Mouse (Mus musculus): ENCODE measurements around the gene Gabpa. TPM values are rescaled to one million over a fixed set of nuclear protein-coding genes. Genes with fewer than 3 reads are reported as not detected.

Gene Gabpa
- polyA plus RNA-seq, 1 experiment from 2014 or later: 24.6 TPM

- WGBS: 52% methylated on average over 7 of the region's 7 CpGs
- H3K4me2 ChIP-seq (ENCODE audit: low read length): peak overlapping the region; percentile 46
- no peaks in the 10 kb centered on the region for H3K27me3 ChIP-seq (ENCODE audit: insufficient read depth, low read length)
- TF ChIP-seq CTCF (IDR thresholded peaks at IDR 0.05; ENCODE audit: low read depth): no peak
- H3K27ac ChIP-seq: no peak overlapping the region
- H3K4me3 ChIP-seq (replicated peaks; ENCODE audit: low read depth, low read length): no peak overlapping the region
- no peak overlapping the region for H3K9ac ChIP-seq (ENCODE audit: low read depth, low read length)
- no peaks in the 10 kb centered on the region for H3K4me1 ChIP-seq (replicated peaks; ENCODE audit: insufficient read depth, low read length)
- H3K9me3 ChIP-seq (replicated peaks; ENCODE audit: low read length): no peaks in the 10 kb centered on the region
- H3K36me3 ChIP-seq (ENCODE audit: insufficient read depth, low read length): no peaks in the 10 kb centered on the region
- DNase-seq (ENCODE audit: low spot score): peak; percentile 75
- ATAC-seq (replicated peaks; ENCODE audit: low FRiP score, low read depth): no peak; the same call in 1 of the 2 replicates
These were observed 41.0 kb downstream of the Gabpa start for GRCm38 (mm10) chr16:84875718-84876035.

GRCm38 (mm10) chr16:84876082-84876481 is 41.4 kb downstream of the Gabpa start:
- H3K9me3 ChIP-seq (replicated peaks; ENCODE audit: low read length): no peaks in the 10 kb centered on the region
- peak overlapping the region; percentile 46; the same call in 1 of the 2 replicates for H3K4me2 ChIP-seq (ENCODE audit: low read length)
- H3K9ac ChIP-seq (ENCODE audit: low read depth, low read length): no peak overlapping the region
- ATAC-seq (replicated peaks; ENCODE audit: low FRiP score, low read depth) (no peak), DNase-seq (ENCODE audit: low spot score) (peak; percentile 39)
- no peak for TF ChIP-seq CTCF (IDR thresholded peaks at IDR 0.05; ENCODE audit: low read depth)
- no peak overlapping the region for H3K4me3 ChIP-seq (replicated peaks; ENCODE audit: low read depth, low read length)
- WGBS: 38% methylated on average over 8 of the region's 8 CpGs
- H3K36me3 ChIP-seq (ENCODE audit: insufficient read depth, low read length): no peaks in the 10 kb centered on the region
- no peak overlapping the region for H3K27ac ChIP-seq
- H3K27me3 ChIP-seq (ENCODE audit: insufficient read depth, low read length): no peaks in the 10 kb centered on the region
- no peaks in the 10 kb centered on the region for H3K4me1 ChIP-seq (replicated peaks; ENCODE audit: insufficient read depth, low read length)

- H3K4me1 ChIP-seq (replicated peaks; ENCODE audit: insufficient read depth, low read length): no peaks in the 10 kb centered on the region
- peak; percentile 86 for TF ChIP-seq CTCF (IDR thresholded peaks at IDR 0.05; ENCODE audit: low read depth)
- H3K9ac ChIP-seq (ENCODE audit: low read depth, low read length): no peak overlapping the region
- DNase-seq (ENCODE audit: low spot score): peak; percentile 72
- 21% methylated on average over 5 of the region's 5 CpGs for WGBS
- ATAC-seq (replicated peaks; ENCODE audit: low FRiP score, low read depth): no peak
- H3K27me3 ChIP-seq (ENCODE audit: insufficient read depth, low read length): no peaks in the 10 kb centered on the region
- no peak overlapping the region for H3K4me3 ChIP-seq (replicated peaks; ENCODE audit: low read depth, low read length)
- H3K9me3 ChIP-seq (replicated peaks; ENCODE audit: low read length): no peaks in the 10 kb centered on the region
- H3K4me2 ChIP-seq (ENCODE audit: low read length): no peak overlapping the region
- H3K36me3 ChIP-seq (ENCODE audit: insufficient read depth, low read length): no peaks in the 10 kb centered on the region
- H3K27ac ChIP-seq: no peak overlapping the region
These were observed 44.4 kb downstream of the Gabpa start for GRCm38 (mm10) chr16:84879146-84879545.

- Histone ChIP-seq H3K9ac (ENCODE audit: low read depth, low read length) (no peak overlapping the region), H3K9me3 (replicated peaks; ENCODE audit: low read length) (no peaks in the 10 kb centered on the region), H3K4me1 (replicated peaks; ENCODE audit: insufficient read depth, low read length) (no peaks in the 10 kb centered on the region), H3K27ac (no peak overlapping the region), H3K4me2 (ENCODE audit: low read length) (no peak overlapping the region), H3K4me3 (replicated peaks; ENCODE audit: low read depth, low read length) (no peak overlapping the region), H3K27me3 (ENCODE audit: insufficient read depth, low read length) (no peaks in the 10 kb centered on the region), H3K36me3 (ENCODE audit: insufficient read depth, low read length) (no peaks in the 10 kb centered on the region)
- ATAC-seq (replicated peaks; ENCODE audit: low FRiP score, low read depth) (no peak), DNase-seq (ENCODE audit: low spot score) (no peak)
- TF ChIP-seq CTCF (IDR thresholded peaks at IDR 0.05; ENCODE audit: low read depth): no peak
- WGBS: 75% methylated on average over 9 of the region's 9 CpGs
These were observed 46.4 kb downstream of the Gabpa start for GRCm38 (mm10) chr16:84881168-84881567.

- TF ChIP-seq CTCF (IDR thresholded peaks at IDR 0.05; ENCODE audit: low read depth): no peak
- no peak overlapping the region for H3K4me2 ChIP-seq (ENCODE audit: low read length)
These were observed 47.1 kb downstream of the Gabpa start for GRCm38 (mm10) chr16:84881754-84882321.

GRCm38 (mm10) chr16:84884572-84884971 is 49.8 kb downstream of the Gabpa start:
- DNase-seq (ENCODE audit: low spot score) (no peak), ATAC-seq (replicated peaks; ENCODE audit: low FRiP score, low read depth) (no peak)
- Histone ChIP-seq H3K9ac (ENCODE audit: low read depth, low read length) (no peak overlapping the region), H3K4me3 (replicated peaks; ENCODE audit: low read depth, low read length) (no peak overlapping the region), H3K9me3 (replicated peaks; ENCODE audit: low read length) (no peaks in the 10 kb centered on the region), H3K27ac (no peak overlapping the region), H3K4me1 (replicated peaks; ENCODE audit: insufficient read depth, low read length) (no peaks in the 10 kb centered on the region), H3K36me3 (ENCODE audit: insufficient read depth, low read length) (no peaks in the 10 kb centered on the region), H3K27me3 (ENCODE audit: insufficient read depth, low read length) (no peaks in the 10 kb centered on the region), H3K4me2 (ENCODE audit: low read length) (no peak overlapping the region)
- TF ChIP-seq CTCF (IDR thresholded peaks at IDR 0.05; ENCODE audit: low read depth): no peak
- WGBS: 79% methylated on average over 8 of the region's 8 CpGs

More at GRCm38 (mm10) chr16:84881754-84882321, 47.1 kb downstream of the Gabpa start:
- no peak overlapping the region for H3K27ac ChIP-seq
- ATAC-seq (replicated peaks; ENCODE audit: low FRiP score, low read depth) (no peak), DNase-seq (ENCODE audit: low spot score) (no peak)
- no peaks in the 10 kb centered on the region for H3K9me3 ChIP-seq (replicated peaks; ENCODE audit: low read length)
- H3K36me3 ChIP-seq (ENCODE audit: insufficient read depth, low read length): no peaks in the 10 kb centered on the region
- no peak overlapping the region for H3K9ac ChIP-seq (ENCODE audit: low read depth, low read length)
- 94% methylated on average over 7 of the region's 8 CpGs for WGBS
- H3K4me1 ChIP-seq (replicated peaks; ENCODE audit: insufficient read depth, low read length): no peaks in the 10 kb centered on the region
- H3K27me3 ChIP-seq (ENCODE audit: insufficient read depth, low read length): no peaks in the 10 kb centered on the region
- H3K4me3 ChIP-seq (replicated peaks; ENCODE audit: low read depth, low read length): no peak overlapping the region

GRCm38 (mm10) chr16:84902995-84903394 is 68.3 kb downstream of the Gabpa start:
- DNase-seq (ENCODE audit: low spot score) (no peak), ATAC-seq (replicated peaks; ENCODE audit: low FRiP score, low read depth) (no peak)
- H3K4me1 ChIP-seq (replicated peaks; ENCODE audit: insufficient read depth, low read length): no peaks in the 10 kb centered on the region
- WGBS: 97% methylated on average over 4 of the region's 4 CpGs
- H3K27me3 ChIP-seq (ENCODE audit: insufficient read depth, low read length): no peaks in the 10 kb centered on the region
- peak; percentile 5; the same call in 1 of the 2 replicates for TF ChIP-seq CTCF (IDR thresholded peaks at IDR 0.05; ENCODE audit: low read depth)
- no peak overlapping the region for H3K4me3 ChIP-seq (replicated peaks; ENCODE audit: low read depth, low read length)
- H3K9ac ChIP-seq (ENCODE audit: low read depth, low read length): no peak overlapping the region
- H3K27ac ChIP-seq: no peak overlapping the region
- H3K9me3 ChIP-seq (replicated peaks; ENCODE audit: low read length): no peaks in the 10 kb centered on the region
- no peak overlapping the region for H3K4me2 ChIP-seq (ENCODE audit: low read length)
- H3K36me3 ChIP-seq (ENCODE audit: insufficient read depth, low read length): no peaks in the 10 kb centered on the region
